Mouse (Mus musculus) heart, adult 2 months (tissue): ENCODE measurements around the gene Tspan11.

Source experiments
- CTCF ChIP-seq: fragments of 200-600 bp; IDR thresholded peaks from 2 replicates; pipeline ENCODE4 v1.8.1; 2022; ENCODE audit warnings: antibody characterized with exemption, mild to moderate bottlenecking, moderate library complexity
- EP300 ChIP-seq: fragments of 200-500 bp; IDR thresholded peaks from 2 replicates; pipeline ENCODE4 v1.6.1; 2011; ENCODE audit warnings: low read depth, low read length, control low read depth; ENCODE audit not compliant: insufficient read depth
- POLR2A ChIP-seq: fragments of 200-500 bp; IDR thresholded peaks from 2 replicates; pipeline ENCODE4 v1.6.1; 2011; ENCODE audit warnings: mild to moderate bottlenecking, low read depth, low read length, control low read depth; ENCODE audit not compliant: insufficient read depth

GRCm38 (mm10) chr6:128003542-128003941 lies 116.2 kb downstream of the Tspan11 start:
- no peak for TF ChIP-seq POLR2A
- TF ChIP-seq EP300, result no peak
- TF ChIP-seq CTCF, result no peak
